Mouse (Mus musculus): Measurements from ENCODE around the gene Stag1. TPM values are rescaled to one million over a fixed set of nuclear protein-coding genes. Genes with fewer than 3 reads are reported as not detected.

The Stag1 gene
- polyA plus RNA-seq, 1 experiment from 2014 or later = 61.0 TPM

DNA sequence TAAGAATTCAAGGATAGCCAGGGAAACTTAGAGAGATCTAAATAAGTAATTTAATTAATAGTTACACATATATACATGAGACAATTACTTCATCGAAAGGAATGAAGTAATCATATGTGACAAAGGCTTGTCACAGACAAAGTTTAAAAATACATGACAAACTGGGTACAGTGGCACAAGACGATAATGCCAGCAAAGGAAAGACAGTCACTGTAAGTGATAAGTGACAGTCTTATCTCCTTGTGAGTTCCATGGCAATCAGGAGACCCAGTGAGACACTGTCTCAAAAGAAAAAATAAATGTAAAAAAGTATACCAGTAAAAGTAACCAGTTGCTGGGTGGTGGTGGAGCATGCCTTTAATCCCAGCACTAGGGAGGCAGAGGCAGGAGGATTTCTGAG, 399.5 kb downstream of the Stag1 start:
- H3K36me3 ChIP-seq = peaks cover 52% of the 10 kb centered on the region

GRCm38 (mm10) chr9:101002053-101002452, 404.5 kb downstream of the Stag1 start:
- WGBS = 93% methylated on average over 4 of the region's 4 CpGs
- Histone ChIP-seq H3K27ac (no peak overlapping the region), H3K4me1 (replicated peaks) (no peaks in the 10 kb centered on the region), H3K36me3 (peaks cover 40% of the 10 kb centered on the region; the same call in 1 of the 2 replicates), H3K9me3 (peaks cover 6% of the 10 kb centered on the region), H3K4me3 (replicated peaks) (no peak overlapping the region), H3K9ac (replicated peaks) (no peak overlapping the region), H3K4me2 (no peak overlapping the region), H3K27me3 (no peaks in the 10 kb centered on the region)
- ATAC-seq (ENCODE audit: insufficient number of reproducible peaks, insufficient read depth, low FRiP score, low TSS enrichment, low read depth) = no peak

More for the DNA sequence above, 399.5 kb downstream of the Stag1 start:
- 87% methylated on average over 2 of the region's 2 CpGs for WGBS
- no peaks in the 10 kb centered on the region for H3K4me1 ChIP-seq (replicated peaks)
- no peaks in the 10 kb centered on the region for H3K27me3 ChIP-seq
- no peak overlapping the region for H3K4me2 ChIP-seq
- H3K9ac ChIP-seq (replicated peaks) = no peak overlapping the region
- H3K9me3 ChIP-seq = no peaks in the 10 kb centered on the region
- H3K27ac ChIP-seq = no peak overlapping the region
- ATAC-seq (ENCODE audit: insufficient number of reproducible peaks, insufficient read depth, low FRiP score, low TSS enrichment, low read depth) = no peak
- H3K4me3 ChIP-seq (replicated peaks) = no peak overlapping the region

DNA sequence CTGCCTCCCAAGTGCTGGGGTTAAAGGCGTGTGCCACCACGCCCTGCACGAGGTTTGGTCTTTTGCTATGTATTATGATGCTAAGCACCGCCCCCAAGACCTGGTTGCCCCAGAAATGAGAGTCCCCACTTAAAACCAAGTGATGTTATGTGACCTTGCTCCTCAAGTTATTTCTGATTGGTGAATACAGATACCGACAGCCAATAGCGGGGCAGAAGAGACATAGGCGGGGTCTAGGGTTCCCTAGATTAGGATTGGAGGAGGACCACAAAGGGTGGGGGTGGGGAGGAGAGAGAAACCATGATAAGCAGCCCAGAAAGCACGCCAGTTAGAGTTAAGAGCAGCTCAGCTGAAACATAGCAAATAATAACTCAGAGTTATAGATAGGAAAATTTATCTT, 405.2 kb downstream of the Stag1 start:
- Histone ChIP-seq H3K9ac (replicated peaks) (no peak overlapping the region), H3K36me3 (peaks cover 40% of the 10 kb centered on the region; the same call in 1 of the 2 replicates), H3K4me3 (replicated peaks) (no peak overlapping the region), H3K27me3 (no peaks in the 10 kb centered on the region), H3K4me2 (no peak overlapping the region), H3K27ac (no peak overlapping the region), H3K9me3 (peaks cover 6% of the 10 kb centered on the region), H3K4me1 (replicated peaks) (no peaks in the 10 kb centered on the region)
- WGBS = 94% methylated on average over 8 of the region's 8 CpGs
- ATAC-seq (ENCODE audit: insufficient number of reproducible peaks, insufficient read depth, low FRiP score, low TSS enrichment, low read depth) = no peak

GRCm38 (mm10) chr9:101003302-101003701, 405.7 kb downstream of the Stag1 start:
- Histone ChIP-seq H3K4me3 (replicated peaks) (no peak overlapping the region), H3K4me2 (no peak overlapping the region), H3K36me3 (peaks cover 36% of the 10 kb centered on the region; the same call in 1 of the 2 replicates), H3K9ac (replicated peaks) (no peak overlapping the region), H3K27me3 (no peaks in the 10 kb centered on the region), H3K4me1 (replicated peaks) (no peaks in the 10 kb centered on the region), H3K27ac (no peak overlapping the region), H3K9me3 (peaks cover 6% of the 10 kb centered on the region)
- WGBS = 90% methylated on average over 5 of the region's 5 CpGs
- ATAC-seq (ENCODE audit: insufficient number of reproducible peaks, insufficient read depth, low FRiP score, low TSS enrichment, low read depth) = no peak

DNA sequence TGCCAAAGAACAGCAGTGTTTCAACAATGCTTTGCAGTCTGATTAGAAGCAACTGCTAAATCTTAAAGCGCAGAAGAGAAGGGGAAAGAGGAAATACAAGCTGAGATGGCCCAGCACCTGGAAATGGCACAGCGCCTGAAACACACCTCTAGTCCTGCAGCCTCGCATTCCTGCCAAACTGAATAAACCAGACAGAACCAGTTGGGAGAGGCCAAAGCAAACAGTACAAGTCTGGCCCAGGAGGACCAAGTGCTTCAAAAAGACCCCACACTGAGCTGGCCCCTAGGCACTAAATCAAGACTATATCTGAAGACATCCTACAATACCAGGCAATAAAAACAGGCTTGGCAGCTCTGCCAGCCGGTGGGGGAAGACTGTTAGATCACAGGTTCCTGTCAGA, 408.3 kb downstream of the Stag1 start:
- 84% methylated on average over 4 of the region's 4 CpGs for WGBS

More for the DNA sequence above, 408.3 kb downstream of the Stag1 start:
- Histone ChIP-seq H3K9ac (replicated peaks) (no peak overlapping the region), H3K4me3 (replicated peaks) (no peak overlapping the region), H3K27ac (no peak overlapping the region), H3K27me3 (no peaks in the 10 kb centered on the region), H3K36me3 (peaks cover 26% of the 10 kb centered on the region; the same call in 1 of the 2 replicates), H3K4me1 (replicated peaks) (no peaks in the 10 kb centered on the region), H3K4me2 (no peak overlapping the region), H3K9me3 (peaks cover 6% of the 10 kb centered on the region)
- no peak for ATAC-seq (ENCODE audit: insufficient number of reproducible peaks, insufficient read depth, low FRiP score, low TSS enrichment, low read depth)

Other genes starting within 250 kb of the Stag1 start
- gene Il20rb, start 111.0 kb upstream of the Stag1 start, polyA plus RNA-seq (2016; fragmentation: Nextera tagmentation; extraction: Ambion mirVana) = 1.2 and 1.6 TPM in 2 replicates
- 69.7 and 70.2 TPM in 2 replicates for gene Nck1, start 51.7 kb upstream of the Stag1 start, polyA plus RNA-seq (2016; fragmentation: Nextera tagmentation; extraction: Ambion mirVana)
- 2.3 and 2.9 TPM in 2 replicates for gene Slc35g2, start 26.7 kb upstream of the Stag1 start, polyA plus RNA-seq (2016; fragmentation: Nextera tagmentation; extraction: Ambion mirVana)

All from limb, embryonic 12.5 days (tissue).